In genomic region chr9:75581694-75582350, GRCm38 (mm10) we compare ENCODE assay signal across 10 mouse cellular contexts. TPM values are rescaled to one million over a fixed set of nuclear protein-coding genes. Genes with fewer than 3 reads are reported as not detected.
DNase-seq lines count a peak whose midpoint lies in the region; ATAC-seq and TF ChIP-seq lines count a peak whose summit lies in the region.
"Had no signal": no experiment of that assay in that cellular context is flagged by ENCODE, and none has a peak within 500 bp of the region (broad histone marks: within the 10 kb centered on the region; RNA-seq: fewer than 3 reads in every experiment).

No protein-coding gene starts in this region.

- no peak overlapping the region for H3K27ac ChIP-seq in hindbrain, embryonic 11.5 days (ENCODE audit: low read depth, low read length)
- no peak overlapping the region for H3K27ac ChIP-seq in hindbrain, embryonic 10.5 days
- H3K27ac ChIP-seq in ES-E14 (ENCODE audit: insufficient read depth, low read depth, low read length, poor library complexity, severe bottlenecking): no peak overlapping the region
- H3K27ac ChIP-seq: embryonic facial prominence, embryonic 12.5 days had no signal

- no peak for ATAC-seq in hindbrain, embryonic 11.5 days (ENCODE audit: low FRiP score)

- WGBS in hindbrain, embryonic 11.5 days: 54% methylated on average over 7 of the region's 7 CpGs
- WGBS in hindbrain, embryonic 10.5 days: 57% methylated on average over 7 of the region's 7 CpGs

- H3K4me3 ChIP-seq in hindbrain, embryonic 11.5 days (ENCODE audit: low read depth, low read length): no peak overlapping the region
- no peak overlapping the region for H3K4me3 ChIP-seq in hindbrain, embryonic 10.5 days
- H3K4me3 ChIP-seq in ES-E14 (ENCODE audit: insufficient read depth in 1 of 2, low read depth in 1 of 2, low read length in 2 of 2, poor library complexity in 1 of 2, severe bottlenecking in 1 of 2): no peak overlapping the region
- H3K4me3 ChIP-seq: embryonic facial prominence, embryonic 12.5 days; megakaryocyte, embryonic 14.5 days had no signal

- H3K27me3 ChIP-seq in hindbrain, embryonic 11.5 days (ENCODE audit: control insufficient read depth, insufficient read depth, low read length): no peaks in the 10 kb centered on the region
- H3K27me3 ChIP-seq in hindbrain, embryonic 10.5 days (ENCODE audit: insufficient read depth, poor library complexity, severe bottlenecking): no peaks in the 10 kb centered on the region
- H3K27me3 ChIP-seq: embryonic facial prominence, embryonic 12.5 days had no signal

- peak; percentile 54 for DNase-seq in hindbrain, embryonic 11.5 days (ENCODE audit: low spot score)
- no peak for DNase-seq in hindbrain, embryonic 10.5 days (ENCODE audit: low spot score)
- DNase-seq in ES-E14 (ENCODE audit: low read depth, low spot score): no peak
- DNase-seq in embryo, embryonic 10.5 days (ENCODE audit: low spot score): peak; percentile 74
- peak; percentile 16 to 39 for DNase-seq in kidney, postnatal 36 days
- peak; percentile 5 for DNase-seq in yolk sac, embryonic 10.5 days (ENCODE audit: low spot score)
- DNase-seq in cerebellum, adult 11 months: no peak
- DNase-seq in urinary bladder, postnatal 25 days (ENCODE audit: low spot score): no peak

- no peaks in the 10 kb centered on the region for H3K9me3 ChIP-seq in hindbrain, embryonic 11.5 days (ENCODE audit: control insufficient read depth, low read length)
- H3K9me3 ChIP-seq in hindbrain, embryonic 10.5 days: no peaks in the 10 kb centered on the region
- no peaks in the 10 kb centered on the region for H3K9me3 ChIP-seq in ES-E14 (ENCODE audit: control insufficient read depth, insufficient read depth, low read depth, low read length)
- H3K9me3 ChIP-seq: embryonic facial prominence, embryonic 12.5 days; megakaryocyte, embryonic 14.5 days had no signal

- no peak overlapping the region for H3K4me2 ChIP-seq in hindbrain, embryonic 11.5 days (replicated peaks; ENCODE audit: low read depth, low read length)
- H3K4me2 ChIP-seq: embryonic facial prominence, embryonic 12.5 days had no signal

- H3K9ac ChIP-seq in hindbrain, embryonic 11.5 days (ENCODE audit: low read depth, low read length): no peak overlapping the region
- no peak overlapping the region for H3K9ac ChIP-seq in ES-E14 (ENCODE audit: insufficient read depth, low read depth, low read length, poor library complexity, severe bottlenecking)
- H3K9ac ChIP-seq: embryonic facial prominence, embryonic 12.5 days had no signal

- in situ Hi-C loops in ES-E14 (cut with MboI; ENCODE audit: low sequenced_read_pairs in 2 of 2, unreplicated experiment in 2 of 2): no loop called here

- H3K36me3 ChIP-seq in hindbrain, embryonic 11.5 days (ENCODE audit: control insufficient read depth, insufficient read depth, low read length): no peaks in the 10 kb centered on the region
- H3K36me3 ChIP-seq in hindbrain, embryonic 10.5 days: peaks cover 50% of the 10 kb centered on the region
- H3K36me3 ChIP-seq in ES-E14 (ENCODE audit: control insufficient read depth, insufficient read depth, low read length, poor library complexity, severe bottlenecking): no peaks in the 10 kb centered on the region

- no peaks in the 10 kb centered on the region for H3K4me1 ChIP-seq in hindbrain, embryonic 11.5 days (replicated peaks; ENCODE audit: control insufficient read depth, insufficient read depth, low read length)
- no peaks in the 10 kb centered on the region for H3K4me1 ChIP-seq in hindbrain, embryonic 10.5 days (replicated peaks)
- H3K4me1 ChIP-seq in ES-E14 (ENCODE audit: control insufficient read depth in 2 of 2, insufficient read depth in 2 of 2, low read length in 2 of 2, poor library complexity in 1 of 2): no peaks in the 10 kb centered on the region
- H3K4me1 ChIP-seq: embryonic facial prominence, embryonic 12.5 days; megakaryocyte, embryonic 14.5 days had no signal

TF ChIP-seq in ES-E14, 5 proteins besides CTCF, POLR2A, EP300 and RAD21:
- TF ChIP-seq ZNF384 (IDR thresholded peaks at IDR 0.05; ENCODE audit: low read depth, low read length) (peak; percentile 72), HCFC1 (IDR thresholded peaks at IDR 0.05; ENCODE audit: borderline replicate concordance, insufficient read depth, low read length) (no peak), ZC3H11A (IDR thresholded peaks at IDR 0.05; ENCODE audit: borderline replicate concordance, low read depth, low read length) (no peak), MAFK (IDR thresholded peaks at IDR 0.05; ENCODE audit: insufficient read depth, low read depth, low read length) (no peak), CHD2 (IDR thresholded peaks at IDR 0.05; ENCODE audit: low read depth, low read length) (no peak)
TF ChIP-seq in ES-E14: peak in this region for 1.

RNA-seq across cellular contexts. Expression of gene Tmod3, which starts 22.4 kb away (rescaled TPM):
- 96.9 and 110 TPM in 2 replicates for polyA plus RNA-seq in hindbrain, embryonic 11.5 days (2014; fragmentation: Nextera tagmentation; extraction: Ambion mirVana)
- 83.8 and 101 TPM in 2 replicates for polyA plus RNA-seq in hindbrain, embryonic 10.5 days (2016; fragmentation: Nextera tagmentation; extraction: Ambion mirVana)
- total RNA-seq in ES-E14 (2012; rRNA removed): 23.6 and 36.4 TPM in 2 replicates

RNA-seq across cellular contexts. Expression of gene Tmod2, which starts 29.3 kb away (rescaled TPM):
- polyA plus RNA-seq in hindbrain, embryonic 11.5 days (2014; fragmentation: Nextera tagmentation; extraction: Ambion mirVana): 67.7 and 75.7 TPM in 2 replicates
- polyA plus RNA-seq in hindbrain, embryonic 10.5 days (2016; fragmentation: Nextera tagmentation; extraction: Ambion mirVana): 36.5 and 48.4 TPM in 2 replicates
- total RNA-seq in ES-E14 (2012; rRNA removed): 6.1 and 6.3 TPM in 2 replicates

RNA-seq across cellular contexts. Expression of gene Lysmd2, which starts 43.7 kb away (rescaled TPM):
- 15.0 and 15.6 TPM in 2 replicates for polyA plus RNA-seq in hindbrain, embryonic 11.5 days (2014; fragmentation: Nextera tagmentation; extraction: Ambion mirVana)
- polyA plus RNA-seq in hindbrain, embryonic 10.5 days (2016; fragmentation: Nextera tagmentation; extraction: Ambion mirVana): 10.3 and 13.2 TPM in 2 replicates
- 4.2 and 6.3 TPM in 2 replicates for total RNA-seq in ES-E14 (2012; rRNA removed)

Comparison
In these comparisons a context has a peak if more than half of its experiments do, and no peak if none do; other contexts are left out.
1. DNase-seq: peak in hindbrain, embryonic 11.5 days (single experiment), embryo, embryonic 10.5 days (single experiment), kidney, postnatal 36 days (2 of 2) and yolk sac, embryonic 10.5 days (single experiment); none in hindbrain, embryonic 10.5 days (single experiment), ES-E14 (single experiment), cerebellum, adult 11 months (single experiment) and urinary bladder, postnatal 25 days (single experiment).